10 mouse cellular contexts compared by ENCODE assay signal in genomic region chr7:28930320-28931031, GRCm38 (mm10). TPM values are rescaled to one million over a fixed set of nuclear protein-coding genes. Genes with fewer than 3 reads are reported as not detected.
DNase-seq lines count a peak whose midpoint lies in the region; ATAC-seq lines count a peak whose summit lies in the region.
"Had no signal": no experiment of that assay in that cellular context is flagged by ENCODE, and none has a peak within 500 bp of the region (broad histone marks: within the 10 kb centered on the region; RNA-seq: fewer than 3 reads in every experiment).

No protein-coding gene starts in this region.

- peak; percentile 46 for DNase-seq in adrenal gland, postnatal 10 days
- DNase-seq in adrenal gland, postnatal 25 days: no peak
- peak; percentile 33 for DNase-seq in kidney, adult 9 months
- DNase-seq in kidney, postnatal 14 days: no peak
- peak; percentile 85 for DNase-seq in brain, adult 2 months (ENCODE audit: low read depth, low spot score)
- no peak for DNase-seq in limb, embryonic 11.5 days (ENCODE audit: low spot score)
- DNase-seq in frontal cortex, postnatal 25 days (ENCODE audit: low spot score in 2 of 2): no peak

- H3K36me3 ChIP-seq in limb, embryonic 11.5 days (ENCODE audit: control insufficient read depth, insufficient read depth, low read length): no peaks in the 10 kb centered on the region
- H3K36me3 ChIP-seq in forebrain, embryonic 16.5 days (ENCODE audit: control insufficient read depth, insufficient read depth): no peaks in the 10 kb centered on the region
- H3K36me3 ChIP-seq: midbrain, embryonic 15.5 days had no signal

- H3K27me3 ChIP-seq in limb, embryonic 11.5 days (ENCODE audit: control insufficient read depth, insufficient read depth, low read length): no peaks in the 10 kb centered on the region
- H3K27me3 ChIP-seq in forebrain, embryonic 16.5 days (replicated peaks; ENCODE audit: control insufficient read depth, insufficient read depth, low read length): no peaks in the 10 kb centered on the region
- H3K27me3 ChIP-seq: midbrain, embryonic 15.5 days had no signal

- H3K9ac ChIP-seq in limb, embryonic 11.5 days (ENCODE audit: low read length): no peak overlapping the region
- H3K9ac ChIP-seq in forebrain, embryonic 16.5 days (replicated peaks; ENCODE audit: low read depth, low read length): no peak overlapping the region
- H3K9ac ChIP-seq: midbrain, embryonic 15.5 days had no signal

- peaks cover 21% of the 10 kb centered on the region for H3K4me1 ChIP-seq in limb, embryonic 11.5 days (ENCODE audit: control insufficient read depth, insufficient read depth, low read length)
- no peaks in the 10 kb centered on the region for H3K4me1 ChIP-seq in forebrain, embryonic 16.5 days (replicated peaks; ENCODE audit: control insufficient read depth, insufficient read depth, low read length)

- no peak for ATAC-seq in limb, embryonic 11.5 days (ENCODE audit: insufficient number of reproducible peaks, low FRiP score, low TSS enrichment, low read depth)
- ATAC-seq in forebrain, embryonic 16.5 days: no peak
- ATAC-seq: midbrain, embryonic 15.5 days had no signal

- no peak overlapping the region for H3K4me3 ChIP-seq in limb, embryonic 11.5 days (ENCODE audit: low read depth, low read length)
- H3K4me3 ChIP-seq in forebrain, embryonic 16.5 days (replicated peaks; ENCODE audit: low read length): no peak overlapping the region
- H3K4me3 ChIP-seq: forebrain, embryonic 10.5 days; midbrain, embryonic 15.5 days had no signal

- peak overlapping the region; percentile 36; the same call in 1 of the 2 replicates for H3K27ac ChIP-seq in limb, embryonic 11.5 days (replicated peaks; ENCODE audit: low read depth, low read length)
- H3K27ac ChIP-seq in forebrain, embryonic 16.5 days (ENCODE audit: low read length): no peak overlapping the region
- H3K27ac ChIP-seq: midbrain, embryonic 15.5 days had no signal

- H3K9me3 ChIP-seq in limb, embryonic 11.5 days (ENCODE audit: control insufficient read depth, low read length): no peaks in the 10 kb centered on the region
- no peaks in the 10 kb centered on the region for H3K9me3 ChIP-seq in forebrain, embryonic 16.5 days (ENCODE audit: control insufficient read depth, low read length)
- H3K9me3 ChIP-seq: forebrain, embryonic 10.5 days; midbrain, embryonic 15.5 days had no signal

- 56% methylated on average over 5 of the region's 5 CpGs for WGBS in limb, embryonic 11.5 days
- 50% methylated on average over 5 of the region's 5 CpGs for WGBS in forebrain, embryonic 16.5 days

- H3K4me2 ChIP-seq in limb, embryonic 11.5 days (ENCODE audit: low read depth, severe bottlenecking): no peak overlapping the region
- no peak overlapping the region for H3K4me2 ChIP-seq in forebrain, embryonic 16.5 days (ENCODE audit: low read length)
- H3K4me2 ChIP-seq: midbrain, embryonic 15.5 days had no signal

RNA-seq across cellular contexts. Expression of gene Actn4, which starts 31.7 kb away (rescaled TPM):
- 100 to 1,000 TPM; 236 to 261 TPM for total RNA-seq in adrenal gland, postnatal 10 days (2021)
- 204 and 206 TPM in 2 replicates for total RNA-seq in adrenal gland, postnatal 25 days (2021)
- polyA plus RNA-seq in limb, embryonic 11.5 days (2014; fragmentation: Nextera tagmentation; extraction: Ambion mirVana): 208 and 213 TPM in 2 replicates
- 150 and 155 TPM in 2 replicates for polyA plus RNA-seq in forebrain, embryonic 16.5 days (2015; fragmentation: Nextera tagmentation; extraction: Ambion mirVana)

RNA-seq across cellular contexts. Expression of gene Capn12, which starts 49.3 kb away (rescaled TPM):
- total RNA-seq in adrenal gland, postnatal 10 days (2021): under 1 TPM; 0.15 to 0.67 TPM
- 0.21 TPM in 1 of 2 replicates, not detected in the other for total RNA-seq in adrenal gland, postnatal 25 days (2021)
- polyA plus RNA-seq in limb, embryonic 11.5 days (2014; fragmentation: Nextera tagmentation; extraction: Ambion mirVana): 0.59 and 0.62 TPM in 2 replicates
- 0.27 and 0.81 TPM in 2 replicates for polyA plus RNA-seq in forebrain, embryonic 16.5 days (2015; fragmentation: Nextera tagmentation; extraction: Ambion mirVana)

RNA-seq across cellular contexts. Expression of gene Eif3k, which starts 51.2 kb away (rescaled TPM):
- 100 to 1,000 TPM; 240 to 250 TPM for total RNA-seq in adrenal gland, postnatal 10 days (2021)
- total RNA-seq in adrenal gland, postnatal 25 days (2021): 222 and 254 TPM in 2 replicates
- polyA plus RNA-seq in limb, embryonic 11.5 days (2014; fragmentation: Nextera tagmentation; extraction: Ambion mirVana): 463 and 476 TPM in 2 replicates
- polyA plus RNA-seq in forebrain, embryonic 16.5 days (2015; fragmentation: Nextera tagmentation; extraction: Ambion mirVana): 296 and 297 TPM in 2 replicates

RNA-seq across cellular contexts. Expression of gene Map4k1, which starts 51.4 kb away (rescaled TPM):
- 1 to 10 TPM; 3.3 to 4.9 TPM for total RNA-seq in adrenal gland, postnatal 10 days (2021)
- 1.1 and 1.4 TPM in 2 replicates for total RNA-seq in adrenal gland, postnatal 25 days (2021)
- polyA plus RNA-seq in limb, embryonic 11.5 days (2014; fragmentation: Nextera tagmentation; extraction: Ambion mirVana): 10.5 and 12.1 TPM in 2 replicates
- polyA plus RNA-seq in forebrain, embryonic 16.5 days (2015; fragmentation: Nextera tagmentation; extraction: Ambion mirVana): 6.7 and 10.0 TPM in 2 replicates

Comparison
In these comparisons a context has a peak if more than half of its experiments do, and no peak if none do; other contexts are left out.
1. DNase-seq: peak in adrenal gland, postnatal 10 days (single experiment), kidney, adult 9 months (single experiment) and brain, adult 2 months (single experiment); none in adrenal gland, postnatal 25 days (single experiment), kidney, postnatal 14 days (single experiment), limb, embryonic 11.5 days (single experiment) and frontal cortex, postnatal 25 days (0 of 2).